Mouse (Mus musculus) central nervous system, embryonic 18 days (tissue): ENCODE data around the gene Npl. TPM values are rescaled to one million over a fixed set of nuclear protein-coding genes. Genes with fewer than 3 reads are reported as not detected.

Experiments used
- polyA plus RNA-seq: library from polyadenylated mRNA; depleted of rRNA; stranded (reverse); fragments of >200 nt; gene quantifications from 2 replicates; pipeline ENCODE4 v1.2.3, GENCODE M21; 2012; rRNA removed

Npl gene
- 5.2 and 5.5 TPM in 2 replicates for polyA plus RNA-seq

DNA sequence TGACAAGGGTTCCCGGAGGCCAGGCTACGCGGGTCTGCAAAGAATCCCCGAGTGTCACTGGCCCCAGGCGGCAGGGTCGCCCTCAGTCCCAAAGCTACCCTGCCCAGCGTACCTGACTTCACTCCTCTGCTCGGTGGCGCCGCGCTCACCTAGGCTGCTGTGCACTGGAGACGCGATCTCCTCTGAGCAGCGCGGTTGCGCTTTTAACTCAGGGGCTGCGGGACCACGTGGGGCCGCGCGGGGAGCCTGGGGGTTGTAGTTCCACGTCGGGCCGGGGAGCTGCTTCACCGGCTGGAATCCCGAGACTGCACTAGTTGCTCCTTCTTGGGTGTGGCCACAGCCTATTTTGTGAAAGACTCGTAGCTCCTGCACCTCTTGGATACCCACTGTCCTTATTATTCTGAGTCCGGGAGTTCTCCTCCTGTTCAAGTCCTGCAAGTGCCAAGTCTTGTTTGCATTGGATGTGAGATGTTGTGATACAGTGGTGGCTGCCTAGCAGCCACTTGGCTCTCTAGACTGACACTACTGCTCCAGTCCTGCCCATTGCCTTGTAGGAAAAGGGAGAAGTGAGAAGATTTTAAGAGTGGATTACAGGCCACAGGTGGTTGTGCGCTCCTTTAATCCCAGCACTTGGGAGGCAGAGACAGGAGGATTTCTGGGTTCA lies at the start of gene Npl:
Gene Npl, minus strand, starts transcription at position 510 of the 664 bp plus-strand sequence.

DNA sequence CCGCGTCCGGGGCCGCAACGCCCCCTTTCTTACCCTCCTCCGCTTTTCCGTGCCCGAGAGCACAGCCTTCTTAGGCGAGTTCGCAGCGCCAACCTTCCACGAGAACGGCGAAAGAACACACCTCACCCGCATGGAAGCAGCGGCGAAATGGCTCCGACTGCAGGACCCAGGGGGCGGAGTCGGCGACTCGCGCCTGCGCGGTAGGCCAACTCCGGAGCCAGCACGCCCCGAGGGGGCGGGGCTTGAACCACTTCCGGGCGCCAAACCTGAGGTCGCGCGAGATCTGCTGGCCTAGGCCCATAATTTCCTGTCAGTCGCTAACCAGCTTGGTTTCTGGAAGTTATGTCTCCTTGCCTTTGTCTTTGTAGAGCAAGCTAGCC lies 62.4 kb downstream of the Npl start, which contains the start of gene Dhx9:
Gene Dhx9, minus strand, starts transcription at position 161 of the 380 bp plus-strand sequence.

Other genes starting within 250 kb of the Npl start
- 40.6 and 44.5 TPM in 2 replicates for gene Lamc1, start 217.3 kb downstream of the Npl start, polyA plus RNA-seq
- 4.6 and 4.8 TPM in 2 replicates for gene Shcbp1l, start 124.9 kb downstream of the Npl start, polyA plus RNA-seq
- gene Dhx9, start 62.4 kb downstream of the Npl start, polyA plus RNA-seq, result 114 and 120 TPM in 2 replicates
- gene Rgs8, start 103.0 kb upstream of the Npl start, polyA plus RNA-seq, result 34.3 and 39.1 TPM in 2 replicates
- gene Rgs16, start 190.3 kb upstream of the Npl start, polyA plus RNA-seq, result 17.6 and 18.9 TPM in 2 replicates
- 57.5 and 61.0 TPM in 2 replicates for gene Rnasel, start 199.4 kb upstream of the Npl start, polyA plus RNA-seq